9 mouse cellular contexts compared by ENCODE assay signal in the genomic region with DNA sequence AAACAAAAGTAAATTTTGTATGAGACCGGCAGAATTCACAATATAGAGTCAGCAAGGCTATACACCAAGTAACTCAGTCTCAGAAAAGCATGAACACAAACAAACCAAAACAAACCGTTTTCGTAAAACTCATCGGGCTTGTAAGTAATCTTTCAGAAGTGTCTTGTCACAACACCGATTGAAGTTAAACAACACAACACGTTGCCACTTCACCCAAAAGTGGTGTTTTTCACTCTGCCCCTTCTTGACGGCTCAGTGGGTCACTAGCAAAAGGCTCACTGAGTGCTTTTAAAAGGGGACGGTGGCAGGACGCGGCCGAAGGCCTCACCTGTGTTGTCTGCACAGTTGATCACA. TPM values are rescaled to one million over a fixed set of nuclear protein-coding genes. Genes with fewer than 3 reads are reported as not detected.
DNase-seq lines count a peak whose midpoint lies in the region; ATAC-seq and TF ChIP-seq lines count a peak whose summit lies in the region.
"Had no signal": no experiment of that assay in that cellular context is flagged by ENCODE, and none has a peak within 500 bp of the region (broad histone marks: within the 10 kb centered on the region; RNA-seq: fewer than 3 reads in every experiment).

No protein-coding gene starts in this region.

- WGBS in embryonic facial prominence, embryonic 10.5 days = 1% methylated on average over 11 of the region's 11 CpGs
- 2% methylated on average over 11 of the region's 11 CpGs for WGBS in hindbrain, postnatal 0 days

- DNase-seq in left cerebral cortex, adult 2 months (ENCODE audit: extremely low spot score in 1 of 2, low spot score in 2 of 2) = no peak
- DNase-seq in left cerebral cortex, postnatal 14 days (ENCODE audit: low spot score in 2 of 2) = no peak
- no peak for DNase-seq in embryonic facial prominence, embryonic 10.5 days (ENCODE audit: low spot score)
- no peak for DNase-seq in hindbrain, postnatal 0 days (ENCODE audit: low spot score)
- DNase-seq in urinary bladder, postnatal 10 days (ENCODE audit: low spot score) = no peak
- DNase-seq in left cerebral cortex, adult 18-20 months (ENCODE audit: low spot score in 2 of 2) = no peak

- no peak for TF ChIP-seq CTCF in left cerebral cortex, adult 2 months (IDR thresholded peaks at IDR 0.05)
- TF ChIP-seq CTCF in hindbrain, postnatal 0 days (IDR thresholded peaks at IDR 0.05; ENCODE audit: low read depth) = no peak

- peak overlapping the region; percentile 95 for H3K27ac ChIP-seq in left cerebral cortex, adult 2 months
- H3K27ac ChIP-seq in embryonic facial prominence, embryonic 10.5 days (replicated peaks) = peak overlapping the region; percentile 93
- H3K27ac ChIP-seq in hindbrain, postnatal 0 days = peak overlapping the region; percentile 94

- peaks cover 34% of the 10 kb centered on the region for H3K4me1 ChIP-seq in embryonic facial prominence, embryonic 10.5 days
- peaks cover 7% of the 10 kb centered on the region; the same call in 1 of the 2 replicates for H3K4me1 ChIP-seq in hindbrain, postnatal 0 days (ENCODE audit: insufficient read depth, low read length)

- intact Hi-C loops in left cerebral cortex, adult 2 months (cut with DNase I) = no loop called here
- intact Hi-C loops in left cerebral cortex, postnatal 14 days (cut with DNase I) = no loop called here

- no peaks in the 10 kb centered on the region for H3K27me3 ChIP-seq in embryonic facial prominence, embryonic 10.5 days (replicated peaks; ENCODE audit: low read depth, poor library complexity, severe bottlenecking)
- no peaks in the 10 kb centered on the region for H3K27me3 ChIP-seq in hindbrain, postnatal 0 days (ENCODE audit: insufficient read depth, low read length)
- no peaks in the 10 kb centered on the region for H3K27me3 ChIP-seq in myocyte (ENCODE audit: control insufficient read depth, insufficient read depth, insufficient read length)

- peaks cover 38% of the 10 kb centered on the region for H3K79me2 ChIP-seq in myocyte (ENCODE audit: control insufficient read depth, insufficient read depth)

- H3K36me3 ChIP-seq in embryonic facial prominence, embryonic 10.5 days (replicated peaks) = peaks cover 48% of the 10 kb centered on the region
- peaks cover 28% of the 10 kb centered on the region for H3K36me3 ChIP-seq in hindbrain, postnatal 0 days (ENCODE audit: insufficient read depth, low read length)
- H3K36me3 ChIP-seq in myocyte (ENCODE audit: control insufficient read depth, insufficient read depth) = peaks cover 50% of the 10 kb centered on the region

- H3ac ChIP-seq in myocyte (ENCODE audit: control insufficient read depth, insufficient read length) = peak overlapping the region; percentile 80

- H3K9ac ChIP-seq in hindbrain, postnatal 0 days (replicated peaks; ENCODE audit: low read length) = peak overlapping the region; percentile 92

- peak overlapping the region; percentile 70 for H3K4me2 ChIP-seq in hindbrain, postnatal 0 days (ENCODE audit: low read depth, low read length)
- H3K4me2 ChIP-seq in myocyte (ENCODE audit: low read depth) = peak overlapping the region; percentile 83

- no peak for TF ChIP-seq POLR2A in myocyte (IDR thresholded peaks at IDR 0.05; ENCODE audit: insufficient read length, low read depth)

- H3K4me3 ChIP-seq in left cerebral cortex, adult 2 months = peak overlapping the region; percentile 71
- H3K4me3 ChIP-seq in embryonic facial prominence, embryonic 10.5 days = peak overlapping the region; percentile 98
- H3K4me3 ChIP-seq in hindbrain, postnatal 0 days (ENCODE audit: low read length) = peak overlapping the region; percentile 76
- H3K4me3 ChIP-seq in myocyte = peak overlapping the region; percentile 98

- ATAC-seq in hindbrain, postnatal 0 days = no peak; the same call in 1 of the 2 replicates
- no peak for ATAC-seq in frontal cortex, adult (ENCODE audit: low TSS enrichment)

- H3K9me3 ChIP-seq in embryonic facial prominence, embryonic 10.5 days = no peaks in the 10 kb centered on the region
- H3K9me3 ChIP-seq in hindbrain, postnatal 0 days (ENCODE audit: low read length) = no peaks in the 10 kb centered on the region

TF ChIP-seq in myocyte, 11 proteins besides CTCF, POLR2A, EP300 and RAD21:
- TF ChIP-seq E2F4 (IDR thresholded peaks at IDR 0.05; ENCODE audit: insufficient read depth) (no peak), SRF (IDR thresholded peaks at IDR 0.05; ENCODE audit: control insufficient read depth, insufficient read length, low read depth) (no peak), USF1 (IDR thresholded peaks at IDR 0.05; ENCODE audit: low read depth) (no peak), TCF12 (IDR thresholded peaks at IDR 0.05; ENCODE audit: insufficient read depth, poor library complexity, severe bottlenecking) (no peak), MAX (IDR thresholded peaks at IDR 0.05; ENCODE audit: low read depth) (no peak), MYOD1 (IDR thresholded peaks at IDR 0.05; ENCODE audit: control insufficient read depth in 1 of 3, insufficient read length in 2 of 3, low read depth in 2 of 3) (no peak), CEBPB (IDR thresholded peaks at IDR 0.05; ENCODE audit: insufficient read depth, poor library complexity, severe bottlenecking) (no peak), TCF3 (IDR thresholded peaks at IDR 0.05; ENCODE audit: insufficient read length, low read depth) (no peak), MYOG (IDR thresholded peaks at IDR 0.05; ENCODE audit: control insufficient read depth in 1 of 3, insufficient read depth in 1 of 3, insufficient read length in 2 of 3, low read depth in 2 of 3) (no peak), REST (IDR thresholded peaks at IDR 0.05; ENCODE audit: insufficient read depth, insufficient read length) (no peak), POLR2AphosphoS2 (IDR thresholded peaks at IDR 0.05; ENCODE audit: insufficient read length, low read depth) (no peak)

RNA-seq across cellular contexts. Expression of gene Rpl23, which starts 0.8 kb away (rescaled TPM):
- 100 to 1,000 TPM; 326 to 327 TPM for total RNA-seq in left cerebral cortex, adult 2 months (2021)
- total RNA-seq in left cerebral cortex, postnatal 14 days (2021) = 100 to 1,000 TPM; 342 to 343 TPM
- 481 and 487 TPM in 2 replicates for polyA plus RNA-seq in embryonic facial prominence, embryonic 10.5 days (2016; fragmentation: Nextera tagmentation; extraction: Ambion mirVana)
- 124 and 141 TPM in 2 replicates for total RNA-seq in hindbrain, postnatal 0 days (2014; rRNA removed)
- polyA plus RNA-seq in hindbrain, postnatal 0 days (2015; fragmentation: Nextera tagmentation; extraction: Ambion mirVana) = 351 and 362 TPM in 2 replicates
- 1,321 TPM for polyA plus RNA-seq in myocyte (2012; fragmentation: generic; extraction: Trizol)
- 100 to 1,000 TPM; 351 to 356 TPM for total RNA-seq in left cerebral cortex, adult 18-20 months (2021)

RNA-seq across cellular contexts. Expression of gene 1700001P01Rik, which starts 5.7 kb away (rescaled TPM):
- 1 to 10 TPM in 1 of 2 experiments, not detected in 1; 1.0 TPM for total RNA-seq in left cerebral cortex, adult 2 months (2021)
- total RNA-seq in left cerebral cortex, postnatal 14 days (2021) = 1 to 10 TPM in 1 of 2 experiments, not detected in 1; 1.0 TPM
- polyA plus RNA-seq in embryonic facial prominence, embryonic 10.5 days (2016; fragmentation: Nextera tagmentation; extraction: Ambion mirVana) = 0.85 and 1.1 TPM in 2 replicates
- not detected in 2 replicates for total RNA-seq in hindbrain, postnatal 0 days (2014; rRNA removed)
- polyA plus RNA-seq in hindbrain, postnatal 0 days (2015; fragmentation: Nextera tagmentation; extraction: Ambion mirVana) = not detected in 2 replicates
- 0.07 TPM for polyA plus RNA-seq in myocyte (2012; fragmentation: generic; extraction: Trizol)
- 1 to 10 TPM in 1 of 2 experiments, under 1 TPM in 1; 0.98 to 1.1 TPM for total RNA-seq in left cerebral cortex, adult 18-20 months (2021)
- total RNA-seq: megakaryocyte-erythroid progenitor cell, adult 5-6 weeks had no signal

RNA-seq across cellular contexts. Expression of gene Cwc25, which starts 15.1 kb away (rescaled TPM):
- 10 to 100 TPM; 19.5 to 21.3 TPM for total RNA-seq in left cerebral cortex, adult 2 months (2021)
- total RNA-seq in left cerebral cortex, postnatal 14 days (2021) = 10 to 100 TPM; 20.3 to 21.3 TPM
- 22.0 and 24.2 TPM in 2 replicates for polyA plus RNA-seq in embryonic facial prominence, embryonic 10.5 days (2016; fragmentation: Nextera tagmentation; extraction: Ambion mirVana)
- total RNA-seq in hindbrain, postnatal 0 days (2014; rRNA removed) = 13.3 and 14.2 TPM in 2 replicates
- polyA plus RNA-seq in hindbrain, postnatal 0 days (2015; fragmentation: Nextera tagmentation; extraction: Ambion mirVana) = 11.9 and 12.9 TPM in 2 replicates
- polyA plus RNA-seq in myocyte (2012; fragmentation: generic; extraction: Trizol) = 8.9 TPM
- total RNA-seq in left cerebral cortex, adult 18-20 months (2021) = 10 to 100 TPM; 18.7 to 19.9 TPM

RNA-seq across cellular contexts. Expression of gene Lasp1, which starts 17.3 kb away (rescaled TPM):
- 100 to 1,000 TPM; 174 to 191 TPM for total RNA-seq in left cerebral cortex, adult 2 months (2021)
- 100 to 1,000 TPM; 189 to 204 TPM for total RNA-seq in left cerebral cortex, postnatal 14 days (2021)
- polyA plus RNA-seq in embryonic facial prominence, embryonic 10.5 days (2016; fragmentation: Nextera tagmentation; extraction: Ambion mirVana) = 90.5 and 98.7 TPM in 2 replicates
- total RNA-seq in hindbrain, postnatal 0 days (2014; rRNA removed) = 177 and 187 TPM in 2 replicates
- 121 and 137 TPM in 2 replicates for polyA plus RNA-seq in hindbrain, postnatal 0 days (2015; fragmentation: Nextera tagmentation; extraction: Ambion mirVana)
- 82.6 TPM for polyA plus RNA-seq in myocyte (2012; fragmentation: generic; extraction: Trizol)
- 100 to 1,000 TPM; 165 to 168 TPM for total RNA-seq in left cerebral cortex, adult 18-20 months (2021)

RNA-seq across cellular contexts. Expression of gene Pip4k2b, which starts 37.0 kb away (rescaled TPM):
- 100 to 1,000 TPM; 114 to 117 TPM for total RNA-seq in left cerebral cortex, adult 2 months (2021)
- 100 to 1,000 TPM; 121 to 124 TPM for total RNA-seq in left cerebral cortex, postnatal 14 days (2021)
- polyA plus RNA-seq in embryonic facial prominence, embryonic 10.5 days (2016; fragmentation: Nextera tagmentation; extraction: Ambion mirVana) = 1.9 and 2.1 TPM in 2 replicates
- total RNA-seq in hindbrain, postnatal 0 days (2014; rRNA removed) = 127 TPM in 2 replicates
- 4.3 and 5.1 TPM in 2 replicates for polyA plus RNA-seq in hindbrain, postnatal 0 days (2015; fragmentation: Nextera tagmentation; extraction: Ambion mirVana)
- polyA plus RNA-seq in myocyte (2012; fragmentation: generic; extraction: Trizol) = 30.1 TPM
- 100 to 1,000 TPM; 120 to 123 TPM for total RNA-seq in left cerebral cortex, adult 18-20 months (2021)
